Mouse (Mus musculus): Measurements from ENCODE around the gene Morc1.
A peak's percentile ranks its signal among the peaks of the same experiment; 100 is the strongest.

DNA sequence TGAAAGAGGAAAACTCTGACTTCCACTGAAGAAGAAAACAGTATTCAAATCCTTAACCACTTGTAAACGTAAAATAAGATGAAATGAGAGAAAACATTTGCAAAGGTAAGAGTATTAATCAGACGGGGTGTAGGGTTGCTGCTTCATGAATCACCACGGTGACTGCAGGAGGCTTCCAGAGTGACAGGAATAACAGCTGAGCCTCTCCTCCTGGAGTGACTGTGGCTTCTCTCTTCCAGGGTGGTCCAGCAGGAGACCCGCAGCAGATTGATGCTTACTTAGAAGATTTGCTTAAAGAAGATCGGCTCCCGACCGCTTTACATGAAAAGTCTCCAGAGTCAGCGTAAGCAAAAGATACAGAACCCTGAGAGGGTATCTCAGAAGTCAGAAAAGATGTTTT is 199.4 kb downstream of the Morc1 start:
- TF ChIP-seq TCF3 (IDR thresholded peaks at IDR 0.05; ENCODE audit: insufficient read length, low read depth) (no peak), CEBPB (IDR thresholded peaks at IDR 0.05; ENCODE audit: insufficient read depth, poor library complexity, severe bottlenecking) (no peak), POLR2A (IDR thresholded peaks at IDR 0.05; ENCODE audit: insufficient read length, low read depth) (no peak), E2F4 (IDR thresholded peaks at IDR 0.05; ENCODE audit: insufficient read depth) (no peak), MAX (IDR thresholded peaks at IDR 0.05; ENCODE audit: low read depth) (no peak), MYOG (IDR thresholded peaks at IDR 0.05; ENCODE audit: control insufficient read depth in 1 of 3, insufficient read depth in 1 of 3, insufficient read length in 2 of 3, low read depth in 2 of 3) (no peak), TCF12 (IDR thresholded peaks at IDR 0.05; ENCODE audit: insufficient read depth, poor library complexity, severe bottlenecking) (no peak), POLR2AphosphoS2 (IDR thresholded peaks at IDR 0.05; ENCODE audit: insufficient read length, low read depth) (no peak), USF1 (IDR thresholded peaks at IDR 0.05; ENCODE audit: low read depth) (no peak), MYOD1 (IDR thresholded peaks at IDR 0.05; ENCODE audit: control insufficient read depth in 1 of 3, insufficient read length in 2 of 3, low read depth in 2 of 3) (peak in 2 of 3 experiments; percentile 11 to 29), REST (IDR thresholded peaks at IDR 0.05; ENCODE audit: insufficient read depth, insufficient read length) (no peak), SRF (IDR thresholded peaks at IDR 0.05; ENCODE audit: control insufficient read depth, insufficient read length, low read depth) (no peak)
